Mouse (Mus musculus) spleen, postnatal 36 days (tissue): ENCODE results near the gene Prkaa1.
"Not testable (repeated sequence)": the region's sequence is repeated elsewhere in the genome, so short reads cannot be mapped to it uniquely, and the experiment has no call there.

Experiments used
- DNase-seq, 2 experiments: peaks; one replicate each; pipeline ENCODE4 v3.0.0; 2022; ENCODE audit warnings: low spot score in 2 of 2, mixed read lengths in 1 of 2

The Prkaa1 gene

DNA sequence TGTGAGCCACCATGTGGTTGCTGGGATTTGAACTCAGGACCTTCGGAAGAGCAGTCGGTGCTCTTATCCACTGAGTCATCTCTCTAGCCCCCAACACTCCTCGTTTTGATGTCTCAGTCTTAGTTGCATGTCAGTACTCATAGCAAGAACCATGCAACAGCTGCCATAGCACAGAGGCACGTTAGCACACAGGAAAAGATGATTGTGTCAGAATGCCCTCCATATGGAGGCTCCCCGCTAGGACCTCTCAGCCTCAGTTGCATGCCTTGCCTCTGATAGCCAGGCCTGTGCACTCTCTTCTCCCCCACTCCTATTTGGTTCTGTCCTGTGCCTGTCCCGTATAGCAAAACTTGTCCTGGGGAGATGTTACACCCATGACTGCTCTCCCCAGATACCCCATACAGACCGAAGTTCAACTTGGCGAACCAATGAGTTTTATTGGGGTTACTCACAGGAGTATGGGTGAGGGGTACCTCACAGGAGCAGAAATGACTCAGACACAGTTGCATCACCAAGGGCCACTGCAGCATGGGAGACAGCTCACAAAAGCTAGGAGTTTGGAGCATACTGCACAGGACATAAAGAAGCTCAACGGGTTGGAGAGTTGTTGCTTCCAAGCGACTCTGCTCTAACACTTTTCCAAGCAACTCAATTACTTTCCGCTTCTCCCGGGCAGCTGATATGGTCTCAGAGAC is 14.4 kb upstream of the Prkaa1 start:
- no peak for DNase-seq

DNA sequence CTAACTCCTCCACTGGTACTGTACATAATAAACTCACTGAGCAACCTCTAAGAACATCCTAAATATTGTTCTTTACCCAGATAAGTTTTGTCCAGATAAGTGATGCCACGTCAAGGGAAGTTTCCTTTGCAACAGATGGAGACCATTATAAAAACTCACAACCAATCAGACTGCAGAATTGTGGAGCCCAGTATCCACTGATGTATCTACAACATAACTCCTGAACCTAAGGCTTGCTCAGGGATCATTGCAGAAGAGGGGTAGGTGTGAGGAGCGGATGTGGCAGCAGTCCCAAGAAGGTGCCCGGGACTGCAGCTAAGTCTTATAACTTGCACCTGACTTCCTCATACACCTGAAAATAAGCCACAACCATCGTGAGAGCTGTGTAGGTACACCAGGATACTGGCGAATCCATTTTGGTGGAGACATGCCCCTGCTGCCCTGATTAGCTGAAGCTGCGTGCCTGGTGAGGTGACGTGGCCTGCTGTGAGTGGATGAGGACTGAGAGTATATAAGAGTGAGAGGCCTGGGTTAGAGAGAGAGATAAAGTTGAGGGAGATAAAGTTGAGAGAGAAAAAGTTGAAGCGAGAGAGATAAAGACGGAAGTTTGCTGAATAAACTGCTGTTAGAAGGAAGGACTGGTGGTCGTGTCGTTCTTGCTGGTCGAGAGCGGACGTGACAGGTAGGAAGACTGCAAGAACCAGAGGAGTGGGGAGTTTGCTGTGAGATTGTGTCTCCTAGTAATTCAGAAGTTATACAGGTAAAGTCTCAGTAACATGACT is 12.6 kb upstream of the Prkaa1 start:
- DNase-seq, result not testable (repeated sequence)

DNA sequence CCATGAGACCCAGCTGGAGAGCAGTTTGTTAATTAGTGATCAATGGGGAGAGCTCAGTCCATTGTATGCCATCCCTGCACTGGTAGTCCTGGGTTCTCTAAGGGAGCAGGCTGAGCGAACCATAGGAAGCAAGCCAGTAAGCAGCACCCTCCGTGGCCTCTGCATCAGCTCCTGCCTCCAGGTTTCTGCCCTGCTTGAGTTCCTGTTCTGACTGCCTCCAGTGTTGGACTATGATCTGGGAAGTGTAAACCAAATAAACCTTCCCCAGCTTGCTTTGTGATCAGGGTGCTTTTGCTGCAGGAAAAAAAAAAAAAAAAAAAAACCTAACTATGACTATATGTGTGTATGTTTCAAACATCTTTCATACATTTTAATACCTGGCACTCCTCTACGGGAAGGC is 10.4 kb upstream of the Prkaa1 start:
- DNase-seq, result no peak

DNA sequence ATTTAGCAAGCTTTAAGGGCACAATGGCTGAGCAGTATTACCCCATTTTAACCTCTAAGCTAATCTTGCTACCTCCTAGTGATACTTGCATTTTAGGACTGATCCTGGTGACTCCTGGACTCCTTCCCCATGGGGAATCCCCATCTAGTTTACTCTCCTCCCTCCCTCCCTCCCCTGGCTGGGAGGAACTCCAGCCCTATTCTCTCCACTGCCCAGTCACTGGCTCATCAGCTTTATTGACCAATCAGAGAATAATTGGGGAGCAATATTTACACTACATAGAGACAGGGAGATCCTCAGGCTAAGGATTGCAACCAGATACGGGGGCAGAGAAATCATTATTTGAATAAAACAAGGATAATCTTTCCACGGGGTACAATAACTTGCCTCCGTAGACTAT is 9.5 kb upstream of the Prkaa1 start:
- DNase-seq, result no peak

DNA sequence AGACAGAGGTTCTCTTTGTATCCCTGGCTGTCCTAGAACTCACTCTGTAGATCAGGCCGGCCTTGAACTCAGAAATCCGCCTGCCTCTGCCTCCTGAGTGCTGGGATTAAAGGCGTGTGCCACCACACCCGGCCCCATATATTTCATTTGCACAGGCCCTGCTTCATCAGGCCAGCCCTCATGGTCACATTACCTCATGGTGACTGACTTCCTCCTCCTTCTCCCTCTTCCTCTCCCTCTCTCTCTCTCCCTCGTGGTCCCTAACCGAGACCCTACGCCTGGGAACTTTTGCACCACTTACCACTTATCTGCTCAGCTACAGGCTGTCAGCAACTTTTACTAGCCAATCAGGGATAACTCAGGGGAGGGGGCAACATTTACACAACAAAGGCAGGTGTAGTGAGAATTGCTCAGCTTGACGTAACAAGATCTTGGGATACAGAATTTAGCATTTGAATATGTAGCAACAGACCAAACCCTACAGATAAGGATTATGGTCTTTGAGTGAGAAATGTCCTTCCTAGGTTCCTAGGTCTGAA is 8.6 kb upstream of the Prkaa1 start:
- no peak for DNase-seq

DNA sequence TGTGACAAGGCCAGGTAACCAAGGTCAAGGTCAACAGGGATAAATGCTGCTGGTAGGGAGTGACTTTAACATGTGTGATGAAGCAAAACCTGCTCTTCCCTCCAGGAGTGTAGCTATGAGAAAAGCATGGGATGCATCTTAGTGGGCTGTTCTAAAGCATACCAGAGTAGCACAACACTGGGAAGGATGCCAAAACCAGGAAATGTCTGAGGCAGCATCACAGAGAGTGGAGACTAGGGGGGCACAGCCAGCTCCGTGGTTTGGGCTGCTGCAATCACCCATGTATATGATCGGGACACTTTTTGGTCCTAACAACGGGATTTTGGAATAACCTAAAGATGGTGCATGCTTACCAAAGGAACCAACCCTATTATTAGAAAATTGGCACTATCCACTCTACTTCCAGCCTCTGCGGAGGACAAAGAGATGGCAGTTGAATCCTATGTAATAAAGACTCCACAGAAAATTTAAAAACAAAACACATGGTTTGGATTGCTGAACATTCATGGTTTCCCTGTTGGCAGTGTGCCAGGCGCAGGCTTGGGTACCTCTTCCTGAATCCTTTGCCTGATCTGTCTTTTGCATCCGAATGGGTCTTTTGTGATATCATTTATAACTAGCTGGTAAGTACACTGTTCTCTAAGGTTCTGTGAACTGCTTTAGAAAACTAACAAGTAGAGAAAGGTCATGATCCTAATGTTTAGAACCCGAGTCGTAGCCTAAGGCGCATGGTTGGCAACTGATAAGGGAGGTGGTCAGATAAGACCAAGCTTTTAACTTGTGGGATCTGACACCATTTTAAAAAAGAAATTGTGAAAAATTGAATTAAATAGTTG is 5.4 kb upstream of the Prkaa1 start:
- peak in 1 of 2 experiments; percentile 31 for DNase-seq

DNA sequence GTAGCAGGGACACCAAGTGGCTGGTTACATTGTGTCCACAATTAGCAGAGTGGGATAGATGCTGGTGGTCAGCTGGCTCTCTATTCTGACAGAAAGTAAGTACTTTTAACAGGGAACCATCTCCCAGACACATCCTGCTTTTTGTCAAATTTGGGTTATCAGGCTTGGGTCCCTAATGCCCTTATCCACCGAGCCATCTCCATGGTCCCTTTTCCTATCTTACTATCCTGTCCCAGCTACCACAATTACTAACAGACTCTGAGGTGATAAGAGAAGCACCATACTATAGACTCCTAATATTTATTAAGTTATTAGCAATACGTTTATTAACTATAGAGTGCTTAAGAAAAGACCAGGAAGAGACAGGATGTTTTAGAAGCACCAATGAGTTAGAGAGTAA is 4.3 kb upstream of the Prkaa1 start:
- no peak for DNase-seq

DNA sequence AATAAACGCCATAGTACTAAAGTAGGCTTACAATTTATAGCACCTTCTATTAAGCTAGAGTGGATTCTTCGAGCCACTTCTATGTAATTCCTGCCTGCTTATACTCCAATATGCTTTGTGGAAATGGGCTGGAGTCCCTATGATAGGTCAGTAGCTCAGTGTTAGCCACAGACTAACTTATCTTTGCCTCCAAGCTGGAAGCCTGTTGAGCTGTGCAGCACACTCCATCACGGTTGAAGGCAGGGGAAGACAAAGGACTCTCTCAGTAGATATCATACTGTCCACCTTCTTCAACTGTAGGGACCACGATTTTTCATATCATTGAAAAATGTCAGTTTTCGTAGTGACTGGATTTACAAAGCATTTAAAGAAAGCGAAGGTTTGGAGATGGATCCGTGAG is 3.8 kb upstream of the Prkaa1 start:
- peak; percentile 10 to 40 for DNase-seq

DNA sequence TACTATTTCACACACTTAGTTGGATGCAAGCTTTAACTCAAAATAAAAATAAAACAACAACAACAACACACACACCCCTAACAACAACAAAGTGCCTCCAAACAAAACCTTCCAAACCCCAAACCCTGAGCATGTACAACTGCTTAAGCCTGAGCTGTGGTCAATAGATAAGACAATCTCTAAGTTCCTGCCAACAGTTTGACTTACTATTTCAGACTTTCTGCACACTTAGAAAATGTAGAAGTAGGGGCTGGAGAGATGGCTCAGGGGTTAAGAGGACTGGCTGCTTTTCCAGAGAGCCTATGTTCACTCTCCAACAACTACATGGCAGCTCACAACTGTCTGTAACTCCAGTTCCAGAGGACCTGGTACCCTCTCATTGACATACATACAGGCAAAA is 3.3 kb upstream of the Prkaa1 start:
- peak in 1 of 2 experiments; percentile 31 for DNase-seq

DNA sequence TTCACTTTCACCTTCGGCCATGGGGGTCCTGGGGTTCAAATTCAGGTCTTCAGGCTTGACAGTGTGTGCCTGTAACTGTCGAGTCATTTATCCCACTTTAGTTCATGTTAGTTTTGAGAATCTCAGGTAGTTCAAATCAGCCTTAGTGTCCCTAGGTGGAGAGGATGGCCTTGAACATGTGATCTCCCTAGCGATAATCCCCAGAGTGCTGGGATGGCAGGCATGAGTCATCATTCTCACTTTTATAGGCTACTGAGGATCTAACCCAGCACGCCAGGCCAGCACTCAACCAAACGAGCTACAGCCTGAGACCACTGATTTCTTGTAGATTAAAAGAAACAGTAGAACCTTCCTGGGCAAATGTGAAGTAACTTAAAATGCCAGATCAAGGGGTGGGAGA is 1.6 kb upstream of the Prkaa1 start:
- peak in 1 of 2 experiments; percentile 21 for DNase-seq

DNA sequence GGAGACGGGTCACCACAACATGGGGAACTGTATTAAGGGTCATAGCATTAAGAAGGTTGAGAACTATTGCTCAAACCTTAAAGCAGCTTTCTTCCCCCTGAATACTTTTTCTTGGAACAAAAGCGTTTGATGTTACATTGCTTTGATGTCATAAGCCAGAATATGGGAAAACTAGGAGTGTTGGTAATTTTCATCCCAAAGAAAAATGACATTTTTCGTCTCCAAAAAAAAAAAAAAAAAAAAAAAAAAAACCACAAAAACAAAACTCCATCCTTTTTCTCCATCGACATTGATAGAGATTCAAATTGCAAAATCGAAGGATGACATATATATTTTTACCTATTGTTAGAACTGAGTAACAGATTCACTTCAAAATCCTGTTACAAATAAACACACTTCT is 947 bp upstream of the Prkaa1 start:
- no peak for DNase-seq

DNA sequence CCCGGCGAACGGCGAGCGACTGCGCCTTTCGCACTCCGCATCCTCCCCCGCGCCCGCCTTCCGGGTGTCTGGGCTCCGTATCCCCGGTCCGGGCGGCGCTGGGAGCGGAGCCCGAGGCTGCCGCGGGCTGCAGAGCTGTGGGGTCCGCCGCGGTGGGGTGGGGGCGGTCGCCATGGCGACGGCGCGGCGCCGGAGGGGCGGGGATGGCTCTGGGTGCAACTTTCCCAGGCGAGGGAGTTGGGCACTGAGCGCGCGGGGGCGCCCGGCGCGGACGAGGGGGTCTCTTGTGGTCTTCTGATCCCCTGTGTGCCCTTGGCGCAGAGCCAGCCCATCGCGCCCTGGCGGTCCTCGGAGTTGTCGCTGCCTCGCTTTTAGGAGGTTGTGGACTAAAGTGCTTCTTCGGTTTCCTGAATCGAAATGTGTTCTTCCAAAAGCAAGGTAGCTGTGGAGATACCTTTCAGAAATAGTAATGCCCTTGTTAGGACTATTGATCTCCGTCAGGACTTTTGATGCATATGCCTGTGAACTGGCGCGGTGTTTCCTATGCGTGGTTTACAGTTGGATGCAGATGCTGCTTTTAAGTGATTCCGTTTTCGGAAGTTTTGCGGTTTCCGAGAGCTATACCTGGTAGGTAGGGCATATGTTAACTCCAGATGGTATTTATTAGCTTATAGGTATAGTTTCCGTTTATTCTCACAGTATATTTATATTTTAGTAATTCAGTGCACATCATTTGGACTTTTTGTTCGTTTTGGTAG is 539 bp downstream of the Prkaa1 start:
- DNase-seq, result peak; percentile 54 to 63

DNA sequence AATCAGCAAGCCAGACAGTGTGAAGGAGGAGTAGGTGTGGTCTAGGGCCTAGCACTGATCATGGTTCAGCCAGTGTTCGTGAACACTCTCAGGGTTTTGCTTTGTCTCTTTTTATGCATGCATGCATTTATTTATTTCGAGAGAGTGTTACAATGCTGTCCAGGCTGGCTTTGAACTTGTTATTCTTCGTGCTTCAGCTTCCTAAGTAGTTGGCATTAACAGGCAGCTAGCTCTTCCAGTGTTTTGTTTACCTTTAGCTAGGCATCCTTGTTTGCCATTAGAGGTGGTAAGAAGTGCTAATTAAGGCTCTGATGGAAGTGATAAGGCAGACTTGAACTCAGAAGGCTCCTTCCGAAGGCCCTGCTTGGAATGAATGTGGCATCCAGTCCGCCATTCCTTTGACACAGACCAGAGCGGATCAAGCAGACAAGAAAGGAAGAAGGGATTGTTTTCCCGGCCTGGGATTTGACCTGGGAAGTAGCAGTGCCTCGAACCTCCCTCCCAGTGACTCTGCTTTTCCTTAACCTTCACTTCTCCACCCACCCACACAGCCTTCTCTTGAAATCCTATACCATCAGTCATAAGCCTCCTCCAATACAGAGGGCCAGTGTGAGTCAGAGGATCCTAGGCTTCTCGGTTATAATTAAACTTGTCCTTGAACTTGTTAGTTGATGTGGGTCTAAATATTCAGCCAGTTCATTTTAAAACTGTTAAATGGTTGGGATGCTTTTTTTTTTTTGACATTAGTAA is 1.7 kb downstream of the Prkaa1 start:
- no peak for DNase-seq

DNA sequence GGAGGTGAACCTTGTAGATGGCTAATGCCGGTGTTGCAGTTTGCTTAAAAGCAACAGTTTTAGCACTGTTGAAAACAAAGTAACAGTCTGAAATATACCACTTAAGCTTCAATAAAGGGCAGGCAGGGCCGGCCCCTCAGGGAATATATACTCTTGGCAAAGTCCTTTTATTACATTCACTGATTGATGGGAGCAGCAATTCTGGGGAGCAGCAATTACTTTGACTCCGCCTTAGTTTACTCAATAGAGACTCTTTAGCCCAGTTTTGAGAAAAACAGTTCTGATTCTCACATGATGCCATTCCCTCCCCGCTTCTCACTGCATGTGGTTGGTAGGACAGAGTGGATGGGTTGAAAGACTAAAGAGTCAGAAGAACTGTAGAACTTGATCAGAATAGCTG is 5.5 kb downstream of the Prkaa1 start:
- no peak for DNase-seq

DNA sequence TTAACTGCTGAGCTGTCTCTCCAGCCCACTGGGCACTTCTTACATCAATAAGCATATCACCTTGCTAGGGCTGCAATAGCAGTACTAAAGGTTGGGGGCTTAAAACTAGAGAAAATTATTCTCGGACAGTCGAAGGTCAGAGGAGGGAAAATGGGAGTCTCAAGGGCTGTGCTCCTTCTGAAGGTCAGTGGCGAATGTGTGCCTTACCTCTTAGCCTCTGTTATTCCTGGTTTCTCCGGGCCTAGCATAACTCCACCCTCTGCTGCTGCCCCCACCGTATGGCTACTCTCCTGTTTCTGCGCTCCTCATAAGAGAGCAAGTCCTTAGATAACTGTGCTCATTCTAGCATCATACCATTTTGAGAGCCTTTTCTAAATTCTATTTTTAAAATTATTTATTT is 8.5 kb downstream of the Prkaa1 start:
- no peak for DNase-seq

DNA sequence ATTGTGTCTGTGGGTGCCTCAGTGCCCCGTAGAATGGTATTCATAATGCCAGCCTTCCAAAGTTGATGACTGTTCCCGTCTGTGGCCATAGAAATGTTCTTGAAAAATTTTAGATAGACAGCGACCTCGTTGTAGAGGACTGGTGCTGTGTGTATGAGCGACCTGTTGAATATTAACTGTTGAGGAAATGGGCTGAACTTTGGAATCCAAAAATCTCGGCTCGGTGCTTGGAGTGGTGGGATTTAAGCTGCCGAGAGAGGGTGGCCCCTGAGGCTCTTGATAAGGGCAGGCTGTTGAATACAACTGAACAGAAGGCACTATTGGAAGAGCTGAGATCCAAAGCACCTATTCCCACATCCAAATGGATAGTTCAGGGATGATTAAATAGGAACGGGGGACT is 11.0 kb downstream of the Prkaa1 start:
- no peak for DNase-seq

DNA sequence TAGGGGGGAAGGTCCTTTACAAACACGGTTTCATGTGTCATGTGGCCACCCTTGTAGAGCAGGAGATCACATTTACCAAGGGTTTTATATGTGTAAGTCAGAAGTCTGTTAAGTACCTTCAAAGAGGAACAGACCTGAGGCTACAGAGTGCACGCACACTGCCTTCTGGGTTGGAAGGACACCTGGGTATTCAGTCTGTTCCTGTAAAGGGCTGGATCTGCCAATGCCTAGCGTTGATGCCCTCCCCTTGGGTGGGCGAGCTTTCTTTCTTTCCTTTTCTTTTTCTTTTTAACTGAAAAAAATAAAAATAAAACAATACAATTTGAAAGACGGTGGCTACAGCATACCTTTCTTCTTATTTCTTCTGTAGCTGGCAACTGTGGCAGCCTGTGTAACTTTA is 11.4 kb downstream of the Prkaa1 start:
- DNase-seq, result no peak

DNA sequence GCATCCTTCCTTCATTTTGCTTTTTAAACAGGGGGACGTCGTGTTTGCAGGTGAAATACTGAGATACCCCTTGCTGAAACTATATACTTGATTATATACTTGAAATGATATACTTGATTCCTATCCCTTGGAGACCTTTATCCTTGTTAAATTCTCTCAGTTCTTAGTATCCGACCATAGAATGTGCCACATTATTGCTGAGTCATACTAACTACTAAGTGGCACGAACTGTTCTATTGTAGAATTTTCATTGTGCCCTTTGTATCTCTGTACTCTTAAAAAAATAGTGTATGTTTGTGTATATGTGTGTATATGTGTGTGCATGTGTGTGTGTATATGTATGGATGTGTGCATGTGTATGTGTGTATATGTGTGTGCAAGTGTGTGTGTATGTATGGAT is 12.7 kb downstream of the Prkaa1 start:
- no peak for DNase-seq

DNA sequence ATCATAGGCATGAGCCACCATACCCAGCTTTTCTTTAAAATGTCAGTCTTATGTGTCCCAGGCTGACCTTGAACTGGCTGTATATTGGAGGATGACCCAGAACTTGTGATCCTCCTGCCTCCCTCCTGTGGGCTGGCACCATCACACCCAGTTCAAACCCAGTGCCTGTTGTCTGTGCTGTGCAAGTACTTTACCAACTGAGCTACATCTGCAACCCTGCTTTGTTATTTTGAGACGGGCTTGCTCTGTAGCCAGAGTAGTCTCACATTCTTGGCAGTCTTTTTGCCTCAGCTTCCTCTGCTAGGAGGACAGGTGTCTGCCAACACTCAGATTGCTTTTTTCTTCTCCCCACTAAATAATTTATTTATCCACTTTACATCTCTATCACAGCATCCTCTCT is 13.7 kb downstream of the Prkaa1 start:
- no peak for DNase-seq

DNA sequence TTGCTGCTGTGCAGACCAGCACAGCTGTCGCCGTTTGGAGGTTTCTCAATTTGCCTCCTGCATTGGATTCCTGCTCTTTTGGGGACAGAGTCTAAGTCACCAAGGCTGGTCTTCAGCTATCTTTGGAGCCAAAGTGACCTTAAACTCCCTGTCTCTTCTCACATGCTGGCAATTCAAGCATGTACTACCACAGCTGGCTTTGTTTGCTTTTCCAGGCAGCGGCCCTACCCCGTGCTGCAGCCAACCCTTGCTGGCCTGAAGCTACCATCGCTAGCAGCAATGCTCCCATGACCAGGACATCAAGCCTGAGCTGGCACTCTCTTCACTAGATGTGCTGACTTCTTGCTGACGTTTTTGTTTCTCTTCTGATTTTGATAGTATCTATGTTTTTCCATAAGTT is 15.2 kb downstream of the Prkaa1 start:
- DNase-seq, result no peak
